Mouse (Mus musculus): ENCODE data around the gene Tatdn3.
A peak's percentile ranks its signal among the peaks of the same experiment; 100 is the strongest.

Gene Tatdn3

GRCm38 (mm10) chr1:191062781-191063485 is at the start of gene Tatdn3, which contains the start of gene Nsl1:
Tatdn3 (minus strand) TSS chr1:191062932.
Nsl1 (plus strand) TSS chr1:191063012.
- DNase-seq: peak; percentile 97 to 98

GRCm38 (mm10) chr1:191111146-191111545 is 48.4 kb upstream of the Tatdn3 start:
- DNase-seq: no peak

DNA sequence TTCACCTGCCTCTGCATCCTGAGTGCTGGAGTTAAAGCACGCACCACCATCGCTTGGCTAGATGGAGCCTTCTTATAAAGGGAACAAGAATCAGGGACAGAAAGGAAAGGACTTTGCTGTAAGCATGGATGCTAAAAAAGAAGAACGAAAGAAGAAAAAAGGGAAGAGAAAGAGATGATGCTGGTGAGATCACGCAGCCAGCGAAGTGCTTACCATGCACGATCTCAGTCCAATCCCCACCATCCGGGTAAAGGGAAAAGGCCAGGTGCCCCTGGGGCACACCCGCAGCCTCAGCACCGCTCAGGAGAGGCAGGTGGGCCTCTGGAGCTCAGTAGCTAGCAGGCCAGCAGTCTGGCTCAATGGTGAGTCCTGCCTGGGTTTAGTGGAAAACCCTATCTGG is 47.2 kb upstream of the Tatdn3 start:
- DNase-seq: no peak

GRCm38 (mm10) chr1:191107306-191107705 is 44.6 kb upstream of the Tatdn3 start:
- DNase-seq: no peak

- no peak for DNase-seq
Measured at GRCm38 (mm10) chr1:191105246-191105645, 42.5 kb upstream of the Tatdn3 start.

DNA sequence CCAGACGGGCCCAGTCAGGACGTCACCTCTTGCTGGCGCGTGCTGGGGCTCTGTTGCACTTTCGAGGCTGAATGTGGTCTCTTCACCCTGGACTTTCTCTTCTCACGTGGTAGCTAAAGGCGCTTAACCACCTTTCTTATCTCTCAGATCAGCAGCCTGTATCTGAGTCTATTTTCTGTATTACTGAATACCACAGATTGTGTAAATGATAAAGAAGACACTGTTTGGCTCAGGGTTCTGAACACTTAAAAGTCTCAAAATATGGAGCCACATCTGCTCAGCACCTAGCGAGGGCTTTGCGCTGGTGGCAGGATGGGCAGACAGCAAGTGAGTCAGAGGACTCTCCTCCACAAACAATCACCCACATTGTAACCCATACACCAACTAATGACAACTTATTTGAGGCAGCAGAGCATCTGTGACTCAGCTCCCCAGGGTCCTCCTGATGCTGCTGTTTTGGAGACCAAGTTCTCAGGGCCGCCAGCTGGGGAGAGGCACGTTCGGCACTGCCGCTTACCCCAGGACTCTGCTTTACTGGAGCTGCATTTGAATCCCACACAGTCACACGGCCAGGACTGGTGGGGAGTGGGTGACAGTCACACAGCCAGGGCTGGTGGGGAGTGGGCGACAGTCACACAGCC is 40.1 kb upstream of the Tatdn3 start:
- DNase-seq: no peak

- no peak for DNase-seq
Measured at GRCm38 (mm10) chr1:191099772-191100291, 37.1 kb upstream of the Tatdn3 start.

GRCm38 (mm10) chr1:191099114-191099513 is 36.4 kb upstream of the Tatdn3 start:
- DNase-seq: no peak

GRCm38 (mm10) chr1:191097802-191098747 is 35.3 kb upstream of the Tatdn3 start, which contains the start of gene Batf3:
Batf3 (plus strand) TSS chr1:191097847.
- DNase-seq: peak; percentile 40 to 57

- DNase-seq: peak; percentile 9 to 22
Measured at GRCm38 (mm10) chr1:191096871-191097681, 34.3 kb upstream of the Tatdn3 start.

GRCm38 (mm10) chr1:191095019-191095418 is 32.3 kb upstream of the Tatdn3 start:
- no peak for DNase-seq

GRCm38 (mm10) chr1:191093578-191093977 is 30.8 kb upstream of the Tatdn3 start:
- no peak for DNase-seq

- DNase-seq: no peak
Measured at GRCm38 (mm10) chr1:191092050-191092449, 29.3 kb upstream of the Tatdn3 start.

GRCm38 (mm10) chr1:191089355-191089754 is 26.6 kb upstream of the Tatdn3 start:
- DNase-seq: no peak

GRCm38 (mm10) chr1:191087955-191088354 is 25.2 kb upstream of the Tatdn3 start:
- DNase-seq: no peak

GRCm38 (mm10) chr1:191086960-191087359 is 24.2 kb upstream of the Tatdn3 start:
- DNase-seq: no peak

DNA sequence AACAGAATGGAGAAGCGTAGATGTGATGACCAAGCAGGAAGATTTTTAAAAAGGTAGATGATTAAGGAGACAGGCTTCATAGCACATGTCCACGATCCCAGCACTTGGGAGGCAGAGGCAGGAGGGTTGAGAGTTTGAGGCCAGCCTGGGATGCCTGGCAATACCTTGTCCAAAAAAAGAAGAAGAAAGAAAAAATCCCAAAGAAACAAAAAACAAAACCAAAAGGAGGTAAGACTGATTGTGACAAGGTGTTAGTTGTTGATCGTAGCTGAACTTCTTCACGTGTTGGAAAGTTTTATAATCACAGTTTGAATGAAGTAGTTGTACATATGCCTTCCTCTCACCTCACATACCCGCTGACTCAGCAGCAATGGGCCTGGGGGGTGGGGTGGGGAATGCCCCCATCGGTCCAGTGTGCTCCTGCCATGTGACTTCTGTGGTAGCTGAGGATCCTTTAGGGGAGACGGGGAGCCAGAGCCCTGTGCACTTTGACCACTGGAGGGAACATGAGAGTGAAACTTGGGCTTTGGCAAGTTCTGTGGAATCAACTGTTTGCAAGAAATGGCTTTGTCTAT is 23.7 kb upstream of the Tatdn3 start:
- DNase-seq: no peak

DNA sequence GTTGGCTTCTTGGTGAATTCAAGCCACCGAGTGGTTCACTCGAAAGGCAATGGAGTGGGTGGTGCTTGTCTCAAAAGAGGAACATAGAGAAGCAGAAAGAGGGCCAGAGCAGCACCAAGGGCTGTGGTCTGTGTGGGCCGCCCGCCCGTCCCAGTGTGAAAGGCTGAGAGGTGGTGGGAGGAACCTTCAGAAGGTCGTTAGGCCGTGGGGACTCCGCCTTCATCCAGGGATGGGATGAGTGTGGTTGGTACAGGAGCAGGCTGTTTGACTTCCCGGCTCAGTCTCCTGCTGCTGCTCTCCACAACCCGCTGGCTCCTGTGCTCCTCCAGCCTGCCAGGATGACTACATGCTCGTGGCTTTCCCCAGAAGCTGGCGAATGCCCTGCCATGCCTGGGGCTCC is 22.9 kb upstream of the Tatdn3 start:
- no peak for DNase-seq

DNA sequence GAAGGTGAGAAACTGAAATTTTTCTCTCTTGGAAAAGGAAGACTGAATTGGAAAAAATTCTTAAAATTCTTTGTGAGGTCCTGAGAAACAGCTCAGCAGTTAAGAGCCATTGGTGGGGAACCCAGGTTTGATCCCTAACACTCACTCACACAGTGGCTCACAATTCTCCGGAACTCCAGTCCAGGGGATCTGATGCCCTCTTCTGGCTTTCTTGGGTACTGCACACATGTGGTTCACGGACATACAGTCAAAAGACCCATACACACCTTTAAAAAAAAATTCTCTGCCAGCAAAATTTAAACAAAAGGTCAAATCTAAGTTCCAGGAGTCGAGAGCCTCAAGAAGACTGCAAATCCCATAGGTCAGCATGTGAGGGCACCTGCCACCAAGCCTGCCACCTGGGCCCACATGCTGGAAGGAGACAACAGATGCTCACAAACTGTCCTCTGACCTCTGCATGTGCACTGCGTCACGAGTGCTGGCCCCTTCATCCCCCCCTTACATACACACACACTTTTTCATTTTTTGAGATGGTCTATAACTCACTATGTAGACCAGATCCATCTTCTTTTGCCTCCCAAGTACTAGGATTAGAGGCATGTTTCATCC is 22.3 kb upstream of the Tatdn3 start:
- DNase-seq: peak; percentile 68 to 82

- no peak for DNase-seq
Measured at GRCm38 (mm10) chr1:191083230-191083629, 20.5 kb upstream of the Tatdn3 start.

GRCm38 (mm10) chr1:191075199-191075883 is 12.6 kb upstream of the Tatdn3 start:
- peak; percentile 72 to 74 for DNase-seq
